Mouse (Mus musculus) heart, adult 18-20 months (tissue): ENCODE measurements around the gene Ldlrad3. TPM values are rescaled to one million over a fixed set of nuclear protein-coding genes. Genes with fewer than 3 reads are reported as not detected.

ENCODE experiments used
- DNase-seq, 2 experiments: peaks; one replicate each; pipeline ENCODE4 v3.0.0; 2021 to 2022; ENCODE audit warnings: mixed read lengths in 1 of 2
- total RNA-seq, 2 experiments: library from RNA; stranded (reverse); gene quantifications; 2 replicates each; pipeline ENCODE4 v1.2.3; 2021

Gene Ldlrad3
- total RNA-seq, 2 experiments from 2014 or later = 3.1 to 3.4 TPM

DNA sequence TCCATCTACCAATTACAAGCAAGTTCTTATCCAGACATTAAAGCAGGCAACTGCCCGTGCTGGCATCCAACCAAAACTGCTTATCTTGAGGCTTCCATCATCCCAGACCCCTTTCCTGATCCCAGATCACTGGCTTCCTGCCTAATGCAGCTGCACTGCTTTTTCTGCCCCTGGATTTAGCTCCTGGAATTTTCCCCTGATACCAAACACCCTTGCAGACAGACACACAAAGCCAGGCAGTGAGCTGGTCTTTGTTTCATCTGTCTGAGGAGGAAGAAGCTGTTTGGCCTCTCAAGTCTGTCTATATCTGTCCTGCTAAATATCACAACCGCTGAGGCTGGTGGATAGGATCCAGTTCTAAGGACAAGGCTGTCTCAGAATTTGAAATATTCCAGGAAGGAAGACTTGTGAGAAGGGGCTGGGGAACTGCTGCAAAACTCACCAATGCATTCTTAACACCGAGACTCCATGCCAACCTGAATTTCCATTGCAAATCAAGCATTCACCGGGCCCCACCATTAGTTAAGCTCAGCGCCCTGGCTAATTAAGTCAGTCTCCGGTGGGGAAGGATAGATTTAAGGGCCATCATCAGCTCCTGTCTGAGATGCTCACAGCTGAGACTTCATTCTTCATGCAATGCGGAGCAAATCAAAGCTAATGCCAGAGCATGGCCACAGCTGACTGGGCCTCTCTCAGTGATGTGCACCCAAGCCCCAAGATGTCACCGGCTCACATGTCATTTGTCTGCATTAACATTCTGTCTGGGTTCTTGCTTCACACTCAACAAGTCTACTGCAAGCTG, 183.0 kb downstream of the Ldlrad3 start:
- DNase-seq = peak in 1 of 2 experiments; percentile 36

DNA sequence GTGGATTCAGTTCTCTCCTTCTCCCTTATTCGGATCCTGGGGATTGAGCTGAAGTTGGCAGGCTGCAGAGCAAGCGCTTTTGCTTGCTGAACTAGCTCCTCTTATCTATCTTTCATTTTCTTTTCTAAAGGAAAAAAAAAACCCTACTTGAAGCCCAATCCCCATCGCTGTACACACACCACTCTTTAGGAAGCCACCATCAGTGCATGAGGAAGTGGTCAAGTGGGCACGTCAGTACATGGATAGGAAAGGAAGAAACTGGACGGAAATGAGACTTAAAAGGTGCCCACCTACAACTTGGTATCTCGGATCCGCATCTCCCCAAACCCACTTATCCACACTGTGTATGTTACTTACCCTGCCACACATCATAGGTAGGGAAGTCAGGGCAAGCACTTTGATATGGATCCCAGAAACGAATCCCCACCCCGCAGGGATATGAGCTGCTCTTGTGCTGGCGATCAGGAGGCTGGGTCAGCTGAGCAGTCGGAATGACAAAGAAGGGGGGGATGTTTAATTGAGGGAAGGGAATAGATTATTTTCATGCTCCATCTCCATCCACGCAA, 183.7 kb downstream of the Ldlrad3 start:
- DNase-seq = peak in 1 of 2 experiments; percentile 13

DNA sequence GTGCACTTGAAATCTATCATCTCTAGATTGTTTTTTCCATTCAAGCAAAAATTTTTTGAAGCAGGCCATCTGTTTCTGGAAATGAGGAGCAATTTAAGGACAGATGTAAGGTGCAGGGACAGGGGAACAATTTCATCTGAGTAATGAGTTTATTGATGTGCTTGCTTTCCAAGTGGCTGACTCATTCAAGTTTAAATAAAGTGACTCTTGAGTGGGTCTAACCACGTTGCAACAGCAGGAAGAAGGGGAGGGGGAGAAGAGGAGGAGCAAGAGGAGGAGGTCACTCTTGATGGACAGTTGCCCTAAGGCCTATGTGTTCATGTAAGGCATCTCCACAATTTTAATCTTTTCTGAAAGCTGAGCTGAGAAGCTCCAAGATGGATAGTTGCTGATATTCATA, 184.5 kb downstream of the Ldlrad3 start:
- peak in 1 of 2 experiments; percentile 15 for DNase-seq

DNA sequence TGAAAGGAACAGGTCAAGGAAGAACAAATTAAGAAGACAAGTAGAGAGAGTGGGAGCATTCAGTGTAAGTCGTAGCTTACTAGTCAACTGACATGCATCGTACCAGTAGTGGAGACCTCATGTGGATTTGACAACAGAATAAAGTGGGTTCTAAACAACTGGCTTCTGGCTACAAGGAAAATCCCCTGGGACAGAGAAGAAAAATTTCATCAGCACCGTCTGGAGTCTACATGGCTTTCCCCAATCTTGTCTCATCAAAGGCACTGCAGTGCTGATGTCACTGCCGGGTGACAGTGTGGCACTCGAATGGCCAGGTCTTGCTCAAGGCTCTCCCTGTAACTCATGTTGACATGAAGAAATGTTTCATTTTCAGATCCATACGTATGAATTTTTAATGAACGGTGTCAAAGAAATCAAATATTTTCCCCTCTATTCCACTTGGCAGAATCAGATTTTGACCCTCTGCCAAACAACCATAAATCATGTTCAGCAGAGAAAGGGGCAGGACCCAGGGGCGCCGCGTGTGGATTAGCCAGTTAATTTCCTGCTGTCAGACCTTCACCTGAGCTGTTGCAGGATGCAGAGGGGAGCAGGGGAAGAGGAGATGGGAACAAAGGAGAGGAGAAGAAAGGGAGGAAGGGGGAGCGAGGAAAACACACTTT, 187.1 kb downstream of the Ldlrad3 start:
- no peak for DNase-seq

DNA sequence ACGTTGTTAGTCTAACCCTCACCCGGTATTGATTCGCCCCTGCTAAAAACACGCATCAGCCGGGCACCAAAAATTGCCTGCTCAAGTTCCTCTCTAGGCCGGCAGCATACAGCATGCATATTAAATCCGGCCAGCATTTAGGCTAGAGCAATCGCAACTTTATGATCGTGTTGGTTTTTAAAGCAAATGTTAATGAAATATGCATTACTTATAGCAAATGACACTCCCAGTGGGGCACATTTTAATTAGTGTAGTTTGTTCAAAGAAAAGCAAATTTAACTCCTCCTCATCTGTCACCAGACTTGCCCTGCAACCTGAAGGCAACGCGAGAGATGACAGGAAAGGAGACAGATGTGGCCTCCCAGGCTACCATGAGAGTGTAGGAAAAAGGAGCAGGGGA, 189.2 kb downstream of the Ldlrad3 start:
- no peak for DNase-seq

DNA sequence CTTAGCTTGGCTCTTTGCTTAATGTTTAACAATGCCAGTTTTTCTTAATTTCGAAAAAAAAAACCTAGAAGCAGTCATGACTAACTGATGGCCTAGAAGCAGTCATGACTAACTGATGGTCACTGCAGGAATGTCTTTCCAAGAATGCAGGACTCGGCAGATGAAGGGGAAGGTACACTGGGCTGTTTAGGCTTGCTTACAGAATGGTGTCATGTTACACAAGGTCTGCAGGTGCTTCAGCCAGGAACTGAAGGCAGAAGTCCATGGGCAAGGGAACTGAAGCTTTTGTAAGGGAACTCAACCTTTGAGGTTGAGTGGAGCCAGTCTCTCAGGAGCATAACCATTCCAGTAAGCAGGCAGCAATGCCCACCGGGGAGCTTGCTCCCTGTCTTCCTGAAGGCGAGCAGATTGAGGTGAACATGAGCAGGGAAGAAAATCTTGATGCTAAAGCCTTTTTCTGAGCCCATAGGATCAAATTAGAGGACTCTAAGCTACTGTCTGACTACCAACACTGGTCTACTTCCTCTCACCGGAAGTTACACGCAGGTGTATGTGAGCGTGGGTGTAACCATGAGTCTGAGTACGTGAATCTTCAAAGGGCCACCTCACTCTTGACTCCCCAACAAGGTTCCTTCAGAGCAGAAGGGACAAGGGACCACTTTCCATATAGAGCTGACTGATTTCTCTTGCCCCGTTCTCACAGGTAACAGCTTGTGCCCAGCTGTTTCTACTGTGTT, 193.4 kb downstream of the Ldlrad3 start:
- no peak for DNase-seq

DNA sequence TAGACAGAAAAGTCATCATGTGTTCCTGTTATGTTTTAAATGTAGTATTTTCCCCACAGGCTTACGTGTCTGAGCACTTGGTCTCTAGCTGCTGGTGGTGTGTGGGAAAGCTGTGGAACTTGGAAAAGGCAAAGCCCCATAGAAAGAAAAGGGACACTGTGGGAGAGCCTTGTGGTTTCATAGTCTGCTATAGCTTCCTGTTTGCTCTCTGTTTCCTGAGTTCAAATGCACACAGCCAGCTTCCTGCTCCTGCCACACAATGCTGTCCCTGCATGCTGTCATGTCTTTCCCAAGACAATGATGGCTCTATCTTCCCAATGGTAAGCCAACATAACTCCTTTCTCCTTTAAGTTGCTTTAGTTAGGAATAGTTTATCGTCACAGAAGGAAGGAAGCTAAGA, 194.5 kb downstream of the Ldlrad3 start:
- DNase-seq = no peak

DNA sequence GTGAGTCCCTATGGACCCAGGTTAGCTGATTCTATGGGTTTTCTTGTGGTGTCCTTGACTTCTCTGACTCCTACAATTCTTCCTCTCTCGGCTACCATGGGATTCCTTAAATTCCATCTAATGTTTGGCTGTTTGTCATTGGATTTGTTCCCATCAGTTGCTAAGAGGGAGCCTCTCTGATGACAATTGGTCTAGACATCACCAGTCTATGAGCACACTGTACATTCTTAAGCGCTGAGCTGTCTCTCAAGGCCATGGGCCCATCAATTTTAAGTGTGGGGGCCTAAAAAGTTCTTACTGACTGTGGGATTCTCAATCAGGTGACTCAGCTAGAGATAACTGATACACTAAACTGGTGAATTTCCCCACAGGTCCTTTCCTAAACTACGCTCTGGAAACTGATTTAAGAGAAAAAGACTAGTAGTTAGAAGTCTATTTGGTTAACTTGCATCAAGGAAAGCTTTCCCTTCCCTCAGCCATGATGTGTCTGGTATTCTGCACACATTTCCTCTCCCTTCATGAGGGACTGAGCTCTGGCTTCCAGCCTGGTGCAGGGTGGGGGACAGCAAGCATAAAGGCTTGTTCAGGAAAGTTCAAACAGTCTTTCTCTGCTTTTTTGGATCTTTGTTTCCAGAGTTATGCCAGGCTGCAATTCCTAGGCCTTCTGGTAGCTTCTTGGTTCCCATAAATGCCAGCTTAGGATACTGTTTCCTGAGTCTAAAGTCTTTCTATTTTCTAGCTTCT, 199.7 kb downstream of the Ldlrad3 start:
- no peak for DNase-seq

DNA sequence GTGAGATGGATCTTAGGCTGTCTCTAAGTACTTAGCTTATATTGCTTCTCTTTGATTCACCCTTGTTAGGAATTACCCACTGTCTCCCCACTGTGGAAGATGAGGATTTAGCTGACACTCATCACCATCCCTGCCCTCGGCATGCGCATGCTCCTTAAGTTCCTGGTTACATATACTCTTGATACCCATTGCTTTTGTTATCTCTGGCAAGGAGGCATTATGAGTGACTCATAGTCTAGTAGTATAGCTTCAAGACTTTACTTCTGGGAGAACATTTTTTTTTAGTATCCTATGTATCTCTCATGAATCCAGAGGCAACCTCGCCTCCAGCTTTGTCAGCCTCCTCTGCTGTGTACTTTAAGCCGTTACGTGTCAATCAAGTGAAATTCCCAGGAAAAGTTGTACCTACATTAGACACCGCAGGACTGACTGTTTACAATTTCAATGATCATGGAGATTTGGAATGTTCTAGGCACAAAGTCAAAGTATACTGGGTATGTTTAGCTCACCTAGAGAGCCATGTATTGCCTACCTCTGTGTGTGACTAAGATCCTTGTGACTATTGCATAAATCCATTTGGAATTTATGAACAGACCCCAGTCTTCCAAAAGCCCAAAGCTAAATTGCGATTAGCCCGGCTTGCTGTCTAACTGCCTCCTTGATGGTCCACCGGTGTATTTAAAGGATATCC, 202.2 kb downstream of the Ldlrad3 start:
- DNase-seq = no peak

DNA sequence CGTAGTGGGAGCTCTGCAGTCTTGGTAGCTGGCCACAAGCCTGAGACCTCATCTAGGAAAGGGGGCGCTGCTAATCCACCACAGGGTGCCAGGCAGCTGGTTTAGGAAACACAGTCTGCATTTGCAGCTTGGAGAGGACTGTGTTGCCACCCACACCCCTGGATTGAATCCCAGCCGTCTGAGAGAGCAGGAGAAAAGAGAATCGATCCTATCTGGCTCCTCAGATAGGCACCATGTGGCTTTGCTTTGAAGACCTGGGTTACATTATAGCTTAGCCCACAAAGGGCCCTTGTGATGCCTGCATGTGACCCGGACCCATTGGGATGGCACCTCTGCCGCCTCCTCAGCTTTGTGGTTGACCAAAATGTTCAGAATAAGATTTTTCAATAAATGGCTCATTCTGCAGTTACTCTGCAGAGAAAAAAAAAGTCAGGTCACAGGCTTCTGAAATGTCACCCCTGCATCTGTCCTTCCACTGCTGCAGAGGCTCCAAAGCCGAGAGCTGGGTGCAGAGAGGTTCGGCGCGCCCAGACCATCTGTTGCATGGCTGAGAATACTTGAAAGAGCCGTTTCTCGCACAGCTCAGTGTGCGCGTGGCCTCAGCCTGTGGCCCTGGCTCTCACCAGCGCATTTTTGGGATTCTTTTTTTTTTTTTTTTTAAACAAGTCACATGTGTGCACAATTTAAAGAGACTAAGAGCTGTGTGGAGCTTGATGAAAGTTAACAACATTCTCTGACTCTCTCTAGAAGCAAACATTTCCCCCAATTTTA, 202.9 kb downstream of the Ldlrad3 start:
- peak in 1 of 2 experiments; percentile 12 for DNase-seq

DNA sequence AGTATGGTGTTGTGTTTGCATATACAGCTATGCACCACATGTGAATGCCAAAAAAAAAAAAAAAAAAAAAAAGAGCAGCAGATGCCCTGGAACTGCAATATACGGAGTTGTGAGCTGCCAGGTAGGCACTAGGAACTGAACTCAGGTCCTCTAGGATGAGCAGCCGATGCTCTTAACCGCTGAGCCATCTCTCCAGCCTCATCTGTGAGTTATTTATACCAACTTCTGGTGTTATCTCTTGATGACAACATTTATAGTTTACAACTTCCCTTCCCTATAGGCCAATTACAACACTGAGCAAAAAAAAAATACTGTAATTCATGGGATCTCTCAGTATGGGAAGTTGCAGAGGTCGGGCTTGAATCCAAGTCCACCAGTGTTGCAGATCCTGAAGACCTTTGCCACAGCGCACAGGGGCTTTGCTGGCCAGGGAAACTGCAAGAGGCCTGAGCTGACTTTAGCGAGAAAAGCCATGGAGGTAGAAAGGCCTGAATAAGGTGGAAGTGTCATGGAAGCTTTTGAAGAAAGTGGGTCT, 204.2 kb downstream of the Ldlrad3 start:
- no peak for DNase-seq

DNA sequence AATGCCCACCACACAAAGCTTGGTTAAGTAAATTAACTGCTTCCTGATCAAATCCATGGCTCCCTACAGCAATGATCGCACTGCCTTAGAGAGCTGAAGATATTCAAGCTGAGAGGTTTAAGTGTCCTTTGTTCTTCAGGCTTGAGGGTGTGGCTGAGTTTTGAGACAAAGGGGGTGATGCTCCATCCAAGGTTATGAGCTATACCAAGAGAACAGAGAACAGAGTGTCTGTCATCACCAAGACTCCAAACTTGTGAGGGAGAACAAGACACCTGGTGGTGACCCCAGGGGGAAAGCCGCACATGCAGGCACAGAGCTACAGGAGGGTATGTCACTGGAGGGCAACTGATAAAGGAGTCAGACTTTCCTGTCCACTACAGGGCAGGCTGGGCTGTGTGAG, 205.0 kb downstream of the Ldlrad3 start:
- no peak for DNase-seq

DNA sequence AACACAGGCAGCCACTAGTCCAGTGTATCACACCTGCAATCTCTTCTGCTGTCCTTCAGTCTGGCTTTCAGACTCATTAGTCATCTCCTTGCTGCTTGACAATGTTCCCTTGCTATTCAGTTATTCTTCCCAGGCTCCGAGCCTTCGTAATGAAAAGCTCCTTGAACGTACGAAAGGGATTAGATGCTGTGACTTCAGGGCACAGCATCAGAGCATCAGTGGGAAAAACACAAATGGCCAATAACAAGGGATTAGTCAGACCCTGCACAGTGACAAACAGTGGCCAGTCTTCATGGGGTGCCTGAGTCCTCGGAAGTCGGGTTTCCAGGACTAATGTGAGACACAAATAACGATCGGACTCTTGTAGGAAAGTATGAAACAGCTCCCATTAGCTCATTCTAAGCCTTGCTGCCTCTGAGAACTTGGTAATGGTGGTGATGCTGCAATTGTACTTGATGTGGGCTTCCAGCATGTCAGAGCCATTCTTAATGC, 205.7 kb downstream of the Ldlrad3 start:
- DNase-seq = no peak

DNA sequence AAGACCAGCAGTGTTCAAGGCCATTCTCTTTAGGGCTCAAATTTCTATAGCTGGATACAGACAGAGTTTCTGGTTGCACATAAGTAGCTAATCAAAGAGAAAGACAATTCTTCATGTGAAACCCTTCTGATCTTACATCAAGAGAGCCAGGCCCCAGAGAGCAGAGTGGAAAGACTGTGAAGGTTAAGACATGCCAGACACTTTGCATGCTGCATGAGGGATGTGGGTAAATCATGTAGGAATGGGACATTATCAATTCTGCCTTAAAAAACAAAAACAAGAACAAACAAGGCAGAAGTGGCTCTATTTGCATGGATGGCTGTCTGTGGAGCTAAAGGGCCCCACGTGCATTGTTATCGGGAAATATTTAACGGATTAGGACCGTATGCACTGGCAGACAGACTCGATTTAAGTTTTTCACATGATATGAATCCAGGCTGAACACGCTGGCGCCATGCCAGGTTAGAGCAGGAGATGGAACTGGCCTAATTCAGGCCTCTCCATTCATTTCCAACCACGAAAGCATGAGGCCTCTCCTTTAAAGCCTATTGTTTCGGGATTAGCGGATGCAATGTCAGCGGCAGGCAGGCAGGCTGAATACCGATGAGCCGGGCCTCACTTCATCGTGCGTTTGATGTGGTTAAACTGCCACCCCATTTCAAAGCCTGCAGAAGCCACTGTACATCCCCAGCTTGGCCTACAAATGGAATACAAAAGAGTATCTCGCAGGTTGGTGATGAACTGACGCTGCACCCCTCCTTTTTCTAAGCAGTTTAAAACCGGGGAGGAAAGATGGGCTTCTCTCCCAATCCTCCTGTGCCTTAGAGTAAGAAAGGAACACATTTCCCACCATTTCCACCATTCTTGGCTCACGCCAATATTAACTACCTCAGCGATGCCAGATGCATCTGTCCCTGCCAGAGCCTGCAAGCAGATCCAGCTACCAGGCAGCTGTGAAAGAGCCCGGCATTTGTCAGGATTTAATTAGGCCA, 207.4 kb downstream of the Ldlrad3 start:
- peak; percentile 11 to 26 for DNase-seq

DNA sequence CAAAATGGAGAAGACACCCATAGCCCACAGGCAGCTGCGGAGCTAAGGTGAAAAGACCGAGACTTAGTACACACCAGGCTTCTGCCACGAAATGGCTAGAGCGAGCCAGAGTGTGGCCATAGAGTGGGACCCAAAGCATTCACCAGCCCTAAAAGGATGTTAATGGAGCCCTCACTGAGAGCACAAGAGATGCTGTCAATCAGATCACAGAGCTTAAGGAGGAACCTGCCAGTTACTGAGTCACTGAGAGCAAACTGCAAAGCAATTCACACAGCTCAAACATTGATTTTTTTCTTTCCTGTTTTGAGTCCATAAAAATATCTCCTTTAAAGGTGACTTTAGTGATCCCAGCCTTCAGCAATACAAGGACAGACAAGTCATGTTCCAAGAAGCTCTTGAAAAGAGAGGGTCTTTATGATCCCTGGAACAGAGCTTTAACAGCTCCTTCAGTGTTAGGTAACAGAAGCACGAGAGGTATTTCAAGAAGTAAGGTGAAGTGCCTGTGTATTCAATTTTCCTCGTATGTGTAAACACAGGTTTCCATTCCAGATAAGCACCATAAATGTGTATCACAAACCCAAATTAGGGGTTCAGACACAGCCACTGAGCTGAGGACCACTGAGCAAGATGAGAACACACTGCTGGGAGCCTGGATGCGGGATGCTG, 209.7 kb downstream of the Ldlrad3 start:
- no peak for DNase-seq

DNA sequence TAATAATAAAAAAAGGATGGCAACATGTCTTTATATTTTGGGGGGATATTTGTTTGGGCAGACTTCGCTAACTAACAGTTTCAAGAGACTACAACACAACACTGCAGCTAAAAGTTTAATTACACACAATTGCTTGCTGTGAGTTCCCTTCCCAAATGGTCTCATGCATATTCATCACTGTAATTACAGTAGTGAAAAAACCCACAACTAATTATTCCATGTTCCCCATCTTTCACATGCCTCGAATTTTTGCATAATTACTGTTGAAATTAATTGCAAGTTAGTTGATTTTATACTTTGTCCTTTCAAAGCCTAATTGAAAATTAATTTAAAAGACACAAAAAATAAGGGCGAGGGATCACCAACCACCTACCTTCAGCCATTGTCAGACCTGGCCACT, 212.4 kb downstream of the Ldlrad3 start:
- DNase-seq = no peak

DNA sequence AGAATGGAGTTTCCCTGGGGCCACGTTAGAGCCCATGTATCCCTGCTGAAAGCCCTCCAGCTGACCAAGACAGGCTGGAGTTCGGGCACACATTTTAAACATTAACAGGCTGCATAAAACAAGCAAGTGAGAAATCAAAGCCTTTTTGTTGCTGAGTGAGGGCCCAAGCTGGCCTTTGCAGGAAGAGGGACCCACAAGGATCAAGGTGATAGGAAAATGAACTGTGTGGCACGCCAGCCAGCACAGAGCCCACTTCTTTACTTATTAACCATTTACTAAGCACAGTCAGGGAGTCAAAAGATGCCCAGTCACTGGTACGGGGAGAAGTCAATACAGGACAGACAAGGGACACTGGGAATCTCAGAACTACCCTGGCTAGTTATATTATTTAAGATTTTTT, 218.6 kb downstream of the Ldlrad3 start:
- DNase-seq = no peak

DNA sequence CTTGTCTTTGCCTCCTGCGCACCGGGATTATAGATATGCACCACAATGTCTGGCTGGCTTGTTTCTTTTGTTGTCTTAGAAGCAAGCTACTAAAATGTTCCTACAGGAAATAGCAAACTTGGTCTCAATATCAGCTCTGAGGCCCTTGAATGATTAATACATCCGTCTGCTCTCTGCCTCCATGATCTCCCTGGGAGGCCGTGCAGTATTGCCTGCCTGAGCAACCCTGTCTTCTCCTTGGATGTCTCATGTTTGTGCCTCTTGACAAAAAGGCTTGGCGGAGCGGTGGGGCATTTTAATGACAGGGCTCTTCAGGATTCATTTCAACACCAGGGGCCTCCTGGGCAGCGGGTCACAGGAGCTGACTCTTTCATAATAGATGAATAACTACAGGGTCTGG, 219.0 kb downstream of the Ldlrad3 start:
- DNase-seq = no peak
